Mouse (Mus musculus) left cerebral cortex, postnatal 14 days (tissue): ENCODE data around the gene Inpp5k. TPM values are rescaled to one million over a fixed set of nuclear protein-coding genes. Genes with fewer than 3 reads are reported as not detected.
"Not testable (repeated sequence)": the region's sequence is repeated elsewhere in the genome, so short reads cannot be mapped to it uniquely, and the experiment has no call there.

Experiments
- DNase-seq, 2 experiments: peaks; one replicate each; pipeline ENCODE4 v3.0.0; 2021 to 2022; ENCODE audit warnings: low spot score in 2 of 2, mixed read lengths in 1 of 2
- intact Hi-C: fragments of 180-260 bp; cut with DNase I; formaldehyde crosslinking; loops from one replicate; pipeline ENCODE4 v1.15.1; 2025
- long read RNA-seq, 2 experiments: library from polyadenylated mRNA; stranded (forward); transcript quantifications; one replicate each; pipeline ENCODE4 v2.0.0; 2021
- total RNA-seq, 2 experiments: library from RNA; stranded (reverse); gene quantifications; 2 replicates each; pipeline ENCODE4 v1.2.3; 2021

The Inpp5k gene
- 10 to 100 TPM; 43.2 to 44.4 TPM for total RNA-seq
- long read RNA-seq, experiment 1, transcript Inpp5k-201 (12 exons, 2,679 nt): major isoform, 62 of 77 reads
- long read RNA-seq, experiment 1, partial matches to known transcripts: 3 of 77 reads
- long read RNA-seq, experiment 1, other reads (novel, unspliced or antisense): 11 of 77 reads
- long read RNA-seq, experiment 2, transcript Inpp5k-201 (12 exons, 2,679 nt): major isoform, 38 of 55 reads
- long read RNA-seq, experiment 2, partial matches to known transcripts: 7 of 55 reads
- long read RNA-seq, experiment 2, other reads (novel, unspliced or antisense): 10 of 55 reads

DNA sequence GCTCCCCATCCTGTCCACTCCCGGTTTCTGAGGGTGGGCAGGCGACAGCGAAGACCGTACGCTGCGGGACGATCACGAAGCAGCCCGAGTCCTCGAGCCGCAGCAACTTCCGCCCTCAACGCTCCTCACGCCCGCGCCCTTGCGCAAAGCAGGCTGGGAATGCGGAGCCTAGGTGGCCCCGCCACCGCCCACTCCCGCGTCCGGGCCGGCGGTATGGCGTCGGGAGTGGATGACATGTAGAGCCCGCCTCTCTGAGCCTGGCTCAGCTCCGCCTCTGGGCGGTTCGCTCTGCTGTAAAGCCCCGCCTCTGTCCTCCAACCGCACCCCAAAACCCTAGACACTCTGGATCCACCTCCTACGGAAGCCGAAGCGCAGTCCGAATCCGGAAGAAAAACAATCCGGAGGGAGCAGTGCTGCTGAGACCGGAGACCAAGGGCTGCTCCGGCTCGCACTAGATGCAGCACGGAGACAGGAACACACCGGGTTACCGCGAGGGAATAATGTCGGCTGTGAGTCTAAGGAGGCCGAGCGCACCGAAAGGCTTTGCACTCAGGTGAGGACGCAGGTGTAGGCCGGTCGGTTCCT, at the start of gene Inpp5k:
Gene Inpp5k, plus strand, starts transcription at position 344 of the 585 bp plus-strand sequence.
- intact Hi-C loops: no loop called here
- DNase-seq: peak; percentile 97

DNA sequence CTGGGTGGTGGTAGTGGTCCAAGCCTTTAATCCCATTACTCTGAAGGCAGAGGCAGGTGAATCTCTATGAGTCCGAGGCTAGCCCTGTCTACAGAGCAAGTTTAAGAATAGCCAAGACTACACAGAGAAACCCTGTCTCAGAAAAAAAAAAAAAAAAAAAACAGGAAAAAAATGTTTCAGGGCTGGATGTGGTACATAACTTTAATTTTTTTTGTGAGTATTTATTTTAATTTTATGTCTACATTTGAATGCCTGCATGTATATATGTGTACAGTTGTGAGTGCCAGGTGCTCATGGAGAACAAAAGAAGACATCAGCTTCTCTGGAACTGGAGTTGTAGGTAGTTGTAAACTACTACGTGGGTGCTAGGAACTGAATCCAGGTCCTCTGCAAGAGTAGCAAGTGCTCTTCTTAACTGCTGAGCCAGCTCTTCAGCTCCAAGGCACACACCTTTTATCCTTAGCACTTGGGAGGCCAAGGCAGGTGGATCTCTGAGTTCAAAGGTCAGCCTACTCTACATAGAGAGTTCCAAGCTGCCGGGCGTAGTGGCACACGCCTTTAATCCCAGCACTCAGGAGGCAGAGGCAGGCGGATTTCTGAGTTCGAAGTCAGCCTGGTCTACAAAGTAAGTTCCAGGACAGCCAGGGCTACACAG, 49.2 kb upstream of the Inpp5k start:
- intact Hi-C loops: no loop called here

DNA sequence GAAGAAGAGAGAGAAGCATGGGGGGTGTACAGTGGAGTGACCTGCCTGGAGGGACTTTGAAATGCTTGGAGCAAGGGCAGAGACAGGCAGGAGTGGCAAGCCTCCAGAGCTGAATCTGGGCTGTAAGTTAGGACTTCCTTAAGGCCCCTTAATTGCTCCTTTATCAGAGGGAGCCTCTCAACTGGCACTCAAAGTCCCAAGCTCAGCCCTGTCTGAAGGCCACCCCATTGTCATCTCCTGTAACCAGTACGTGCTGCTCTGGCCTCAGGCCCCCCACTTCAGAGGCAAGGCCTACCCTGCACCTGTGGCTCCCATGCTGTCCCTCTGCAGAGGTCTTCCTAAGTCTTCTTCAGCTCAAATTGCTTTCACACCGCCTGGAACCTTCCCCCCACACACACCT, 47.3 kb upstream of the Inpp5k start:
- no peak for DNase-seq
- intact Hi-C loops: no loop called here

More for the DNA sequence above, 49.2 kb upstream of the Inpp5k start:
- DNase-seq: no peak

DNA sequence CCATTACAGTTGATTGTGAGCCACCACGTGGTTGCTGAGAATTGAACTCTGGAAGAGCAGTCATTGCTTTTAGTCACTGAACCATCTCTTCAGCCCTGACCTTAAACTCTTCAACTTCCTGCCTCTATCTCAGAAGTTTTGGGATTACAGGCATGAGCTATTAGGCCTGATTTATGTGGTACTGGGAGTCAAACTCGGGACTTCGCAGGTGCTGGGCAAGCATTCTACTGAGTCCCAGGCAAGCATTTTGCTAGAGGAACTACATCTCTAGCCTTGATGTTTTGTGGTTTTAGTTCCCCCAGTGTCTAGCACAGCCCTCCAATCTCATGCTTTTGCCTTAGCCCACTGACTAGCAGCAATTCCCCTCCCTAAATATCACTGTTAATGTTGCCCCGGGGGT, 45.7 kb upstream of the Inpp5k start:
- DNase-seq: no peak
- intact Hi-C loops: no loop called here

DNA sequence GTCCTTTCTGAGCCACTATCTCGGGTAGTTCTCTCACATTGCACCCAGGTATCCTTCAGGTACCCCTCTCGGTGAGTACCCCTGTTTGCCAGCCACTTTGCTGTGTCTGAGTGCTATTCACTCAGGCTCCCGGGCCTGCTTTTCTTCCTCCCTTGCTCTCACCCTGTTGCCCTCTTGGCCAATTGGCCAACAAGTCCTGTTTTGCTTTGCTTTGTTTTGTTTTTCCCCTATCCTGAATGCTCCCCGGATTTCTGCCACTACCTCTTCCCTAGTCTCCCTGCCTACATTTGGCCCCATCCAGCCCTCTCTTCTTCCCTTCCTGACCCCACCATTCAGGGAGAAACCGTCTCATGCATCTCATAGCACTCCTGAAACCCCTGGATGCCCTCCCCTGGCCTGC, 44.8 kb upstream of the Inpp5k start:
- DNase-seq: no peak
- intact Hi-C loops: no loop called here

DNA sequence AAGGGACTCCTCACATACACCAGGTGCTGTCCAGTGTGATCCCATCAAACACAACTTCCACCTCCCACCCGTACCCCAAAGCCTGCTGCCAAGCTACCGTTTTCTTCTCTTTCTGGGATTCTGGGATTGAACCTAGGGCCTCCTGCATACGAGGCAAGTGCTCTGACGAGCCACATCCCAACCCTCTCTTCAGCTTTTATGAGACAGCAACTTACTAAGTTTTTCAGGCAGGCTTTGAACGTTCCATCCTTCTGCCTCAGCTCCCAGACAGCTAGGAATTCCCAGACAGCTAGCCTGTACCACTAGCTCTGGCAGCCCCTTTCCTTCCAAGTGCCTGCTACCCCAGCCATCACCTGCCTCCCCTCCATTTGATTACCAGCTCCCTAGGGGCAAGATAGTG, 43.8 kb upstream of the Inpp5k start:
- DNase-seq: no peak
- intact Hi-C loops: no loop called here

DNA sequence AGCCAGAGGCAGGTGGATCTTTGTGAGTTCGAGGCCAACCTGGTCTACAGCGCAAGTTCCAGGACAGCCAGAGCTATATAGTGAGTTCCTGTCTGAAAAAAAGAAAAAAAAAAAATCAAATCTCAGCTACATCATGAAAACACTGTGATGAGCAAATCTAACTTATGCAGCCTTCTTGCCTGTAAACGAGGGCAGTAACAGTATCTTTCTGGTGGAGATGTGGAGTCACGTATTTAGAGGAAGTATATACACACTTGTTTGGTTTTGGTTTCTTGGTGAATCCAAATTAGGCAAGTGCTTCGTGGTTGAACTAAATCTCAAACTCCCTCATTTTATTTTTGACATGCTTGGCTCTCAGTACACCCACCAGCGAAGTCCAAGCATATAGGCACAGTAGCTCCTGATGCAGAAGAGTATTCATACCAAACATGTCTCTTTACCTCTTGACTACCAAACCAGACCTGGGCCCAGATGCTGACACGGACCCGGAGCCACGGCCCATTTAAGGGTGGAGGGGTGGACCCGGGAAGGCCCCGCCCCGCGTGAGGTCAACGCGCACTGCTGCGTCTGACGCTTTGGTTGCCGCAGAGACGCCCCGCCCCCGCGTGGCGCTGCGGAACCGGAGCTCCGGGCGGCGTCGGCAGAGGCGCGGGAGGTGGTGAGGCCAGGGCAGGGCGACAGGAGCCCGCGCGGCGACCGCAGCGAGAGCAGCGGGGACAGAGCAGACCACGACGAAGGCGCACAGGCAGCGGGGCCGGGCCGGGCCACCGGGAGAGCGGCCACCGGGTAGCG, 43.1 kb upstream of the Inpp5k start, which contains the start of gene Pitpna:
Gene Pitpna, plus strand, starts transcription at position 605 of the 792 bp plus-strand sequence.
- DNase-seq: peak; percentile 95 to 97
- intact Hi-C loops: no loop called here

DNA sequence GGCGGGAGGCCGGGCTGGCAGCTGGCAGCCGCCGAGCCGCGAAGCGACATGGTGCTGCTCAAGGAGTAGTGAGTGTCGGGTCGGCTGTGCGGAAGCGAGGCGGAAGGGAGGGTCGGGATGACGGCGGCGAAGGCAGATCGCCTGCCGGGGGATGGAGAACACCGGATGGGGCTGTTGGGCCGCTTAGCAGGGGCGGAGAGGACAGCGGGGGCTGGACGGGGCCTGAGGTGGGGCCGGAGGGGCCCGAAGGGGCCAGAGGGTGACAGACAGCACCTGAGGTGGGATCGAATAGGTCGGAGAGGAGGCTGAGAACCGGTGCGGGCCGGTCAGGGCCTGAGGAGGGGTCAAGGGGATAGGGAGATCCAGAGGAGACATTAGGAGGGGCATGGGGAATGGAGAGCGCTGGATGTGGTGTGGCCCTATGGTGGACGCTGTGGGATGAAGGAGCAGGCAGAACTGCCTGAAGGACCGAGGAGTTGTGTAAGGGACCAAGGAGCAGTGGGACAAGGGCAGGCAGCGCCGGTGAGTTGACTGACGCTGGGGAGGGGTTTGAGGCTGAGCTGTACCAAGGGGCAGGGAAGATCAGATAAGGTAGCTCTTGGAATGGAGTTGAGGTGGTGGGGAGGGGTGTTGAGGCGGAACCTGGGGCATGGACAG, 42.4 kb upstream of the Inpp5k start:
- intact Hi-C loops: no loop called here

DNA sequence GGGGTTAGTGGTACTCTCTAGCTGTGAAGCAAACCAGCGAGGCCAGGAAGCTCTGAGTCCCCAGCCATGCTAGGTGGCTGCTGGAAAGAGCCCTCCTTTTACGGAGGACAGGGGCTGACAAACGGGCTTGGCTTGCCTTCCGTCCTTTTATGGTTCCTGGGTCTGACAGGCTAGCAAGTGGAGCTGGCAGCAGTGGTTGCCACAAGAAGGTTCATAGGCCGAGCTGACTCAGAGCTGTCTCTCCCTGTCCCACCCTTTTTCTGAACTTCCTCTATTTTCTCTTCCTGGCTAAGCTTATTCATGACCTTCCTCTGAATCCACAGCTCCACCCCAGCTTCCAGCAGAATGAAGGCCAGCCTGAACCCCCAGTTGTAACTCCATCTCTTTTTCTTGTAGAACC, 38.2 kb upstream of the Inpp5k start:
- no peak for DNase-seq
- intact Hi-C loops: no loop called here

More for the DNA sequence above, 42.4 kb upstream of the Inpp5k start:
- no peak for DNase-seq

DNA sequence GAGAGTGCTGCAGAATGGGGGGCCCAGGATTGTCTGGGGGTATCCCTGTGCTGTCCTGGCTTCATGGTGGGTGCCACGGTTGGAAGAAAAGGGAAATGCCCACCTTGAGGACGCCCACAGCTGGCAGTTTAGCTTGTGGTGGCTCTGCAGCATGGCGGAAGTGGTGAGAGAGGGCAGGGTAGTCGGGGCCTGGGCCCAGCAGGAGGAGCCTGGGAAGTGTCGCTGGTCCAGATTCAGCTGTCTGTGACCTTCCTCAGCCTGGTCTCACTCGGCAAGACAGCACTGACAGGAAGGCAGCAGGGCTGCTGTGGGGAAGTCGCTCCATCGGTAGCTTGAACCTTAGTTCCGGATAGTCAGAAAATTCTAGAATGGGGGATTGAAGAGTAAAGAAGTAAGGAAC, 36.4 kb upstream of the Inpp5k start:
- intact Hi-C loops: no loop called here
- no peak for DNase-seq

DNA sequence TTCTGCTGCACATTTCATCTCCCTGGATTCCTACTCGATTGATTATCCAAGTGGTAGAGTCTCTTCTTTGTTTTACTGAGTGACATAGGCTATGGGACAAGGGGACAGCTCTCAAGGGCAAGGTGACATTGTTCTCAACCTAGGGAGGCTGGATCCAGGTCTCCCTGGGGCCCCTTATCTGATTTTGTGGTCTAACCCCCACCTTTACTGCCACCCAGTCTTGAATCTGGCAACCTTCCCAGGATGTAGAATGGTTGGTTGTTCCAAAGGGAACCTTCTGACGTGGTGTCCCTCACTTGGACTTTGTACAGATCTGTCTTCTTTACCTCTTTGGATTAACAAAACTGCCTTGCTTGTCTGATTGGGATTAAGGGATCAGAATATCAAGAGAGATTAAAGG, 35.4 kb upstream of the Inpp5k start:
- no peak for DNase-seq
- intact Hi-C loops: no loop called here

DNA sequence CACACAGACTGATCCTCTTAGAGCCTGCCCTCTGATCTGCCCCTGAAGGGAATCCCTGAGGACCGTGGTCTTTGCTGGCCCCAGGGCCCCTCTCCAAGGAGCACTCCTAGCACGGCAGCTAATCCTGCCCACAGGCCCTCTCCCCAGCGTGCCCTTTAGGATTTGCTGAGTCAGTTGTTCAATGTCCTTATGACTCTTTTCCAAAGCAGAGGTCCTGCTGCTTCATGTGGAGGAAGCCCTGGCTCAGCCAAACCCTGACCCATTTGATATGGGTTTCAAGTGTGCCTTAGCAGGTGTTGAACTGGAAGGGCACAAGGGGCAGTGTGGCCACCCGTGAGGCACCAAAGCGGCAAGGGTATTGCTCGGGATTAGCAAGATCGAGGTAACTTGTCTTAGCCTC, 35.0 kb upstream of the Inpp5k start:
- intact Hi-C loops: no loop called here
- no peak for DNase-seq

DNA sequence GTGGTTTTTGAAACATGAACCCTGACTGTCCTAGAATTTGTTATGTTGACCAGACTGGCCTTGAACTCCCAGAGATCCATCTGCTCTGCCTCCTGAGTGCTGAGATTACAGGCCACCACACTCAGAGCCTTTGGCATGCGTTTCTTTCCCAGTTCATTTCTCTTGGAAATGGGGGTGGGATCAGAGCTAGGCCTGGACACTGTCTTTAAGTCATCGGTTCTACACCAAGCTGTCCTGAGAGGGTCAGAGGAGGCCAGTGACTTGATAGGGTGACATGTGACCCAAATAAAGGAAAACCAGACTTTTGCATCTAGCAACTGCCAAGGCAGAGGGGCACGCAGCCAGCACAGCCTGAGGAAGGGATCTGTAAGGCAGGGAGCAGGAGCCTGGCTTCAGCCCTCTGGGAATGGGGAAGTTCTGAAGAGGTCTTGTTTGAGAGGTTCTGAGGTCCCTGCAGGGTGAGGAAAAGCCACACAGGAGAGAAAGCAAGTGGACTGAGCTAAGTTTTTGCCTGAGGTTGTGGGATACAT, 34.0 kb upstream of the Inpp5k start:
- no peak for DNase-seq
- intact Hi-C loops: no loop called here

DNA sequence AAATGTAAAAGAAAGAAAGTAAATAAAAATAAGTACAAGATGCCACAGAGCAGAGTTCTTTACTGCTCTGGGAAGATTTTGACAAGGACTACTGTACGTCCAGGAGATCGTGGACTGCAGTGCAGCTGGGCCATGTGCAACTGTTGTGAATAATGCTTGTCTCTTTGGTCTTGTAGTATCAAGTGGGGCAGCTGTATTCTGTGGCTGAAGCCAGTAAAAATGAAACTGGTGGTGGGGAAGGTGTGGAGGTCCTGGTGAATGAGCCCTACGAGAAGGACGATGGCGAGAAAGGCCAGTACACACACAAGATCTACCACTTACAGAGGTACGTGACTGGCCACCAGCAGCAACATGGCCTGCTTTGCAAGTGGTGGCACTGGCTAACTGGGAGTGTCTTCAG, 32.8 kb upstream of the Inpp5k start:
- DNase-seq: no peak
- intact Hi-C loops: no loop called here

DNA sequence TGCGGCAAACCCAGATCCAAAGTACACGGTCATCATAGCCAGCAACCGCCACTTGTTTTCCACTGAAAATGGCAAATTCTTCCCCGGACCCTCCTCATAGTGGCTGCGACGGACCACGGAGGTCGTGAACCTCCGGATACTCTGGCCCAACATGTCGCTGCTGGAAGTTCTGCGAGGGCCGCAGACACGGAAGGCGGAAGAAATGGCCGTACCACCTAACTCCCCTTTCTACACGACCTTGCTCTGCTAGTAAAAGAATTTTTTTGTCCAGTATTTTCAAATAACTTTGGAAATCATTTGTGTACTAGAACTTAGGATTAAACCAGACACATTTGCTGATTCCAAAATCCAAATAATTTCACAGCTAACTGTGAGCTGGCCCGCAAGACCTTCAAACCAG, 31.0 kb upstream of the Inpp5k start:
- DNase-seq, intact Hi-C loops: not testable (repeated sequence)

DNA sequence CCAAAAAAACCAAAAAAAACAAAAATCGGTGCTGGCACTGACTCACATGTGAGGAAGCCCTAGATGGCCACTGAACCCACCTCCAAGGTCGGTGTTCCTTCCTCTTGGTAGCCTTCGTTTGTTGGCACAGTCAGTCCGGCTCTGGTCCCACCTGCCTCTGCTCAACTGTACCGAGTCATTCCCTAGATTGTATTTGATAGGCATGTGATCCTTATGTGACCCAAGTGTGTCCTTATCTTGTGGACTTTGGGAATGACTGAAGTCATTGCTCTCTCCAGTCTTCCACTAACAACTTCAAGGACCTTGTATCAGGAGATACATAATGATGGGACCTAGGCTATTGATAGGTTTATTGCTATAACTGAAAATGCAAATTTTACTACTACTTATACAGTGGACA, 26.0 kb upstream of the Inpp5k start:
- intact Hi-C loops: no loop called here
- no peak for DNase-seq

DNA sequence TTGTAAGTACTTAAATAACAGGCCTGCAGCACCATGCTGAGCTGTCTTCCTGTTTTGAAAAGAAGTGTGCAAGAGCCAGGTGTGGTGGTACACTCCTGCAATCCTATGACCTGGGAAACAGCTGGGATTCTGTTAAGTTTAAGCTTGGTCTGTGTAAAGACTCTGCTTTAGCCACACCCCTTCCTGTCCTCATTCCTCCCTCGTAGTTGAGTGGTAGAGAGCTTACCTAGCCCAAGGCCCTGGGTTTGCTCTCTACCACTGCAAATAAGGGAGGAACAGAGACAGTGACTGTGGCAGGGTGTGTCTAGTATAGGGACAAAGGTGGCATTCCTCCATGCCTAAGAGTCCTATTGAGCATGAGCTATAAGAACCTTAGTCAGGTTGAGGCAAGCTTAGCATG, 25.5 kb upstream of the Inpp5k start:
- intact Hi-C loops: no loop called here
- no peak for DNase-seq

DNA sequence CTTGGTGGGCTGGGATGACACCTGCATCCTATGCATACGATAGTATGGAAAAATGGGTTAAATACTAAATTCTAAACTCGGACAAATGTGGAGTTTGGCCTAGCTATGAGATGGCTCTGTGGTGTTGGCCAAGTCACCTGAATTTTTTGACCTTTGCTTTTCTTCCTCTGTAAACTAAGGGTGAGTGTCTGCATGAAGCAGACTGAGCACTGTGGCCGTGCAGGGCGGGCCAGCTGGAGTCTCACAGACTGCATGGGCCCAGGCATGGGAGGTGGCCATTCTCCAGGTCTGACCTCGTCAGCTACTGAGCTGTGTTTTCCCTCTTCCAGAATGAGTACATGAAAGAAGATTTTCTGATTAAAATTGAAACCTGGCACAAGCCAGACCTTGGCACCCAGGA, 22.0 kb upstream of the Inpp5k start:
- intact Hi-C loops: no loop called here
- no peak for DNase-seq

DNA sequence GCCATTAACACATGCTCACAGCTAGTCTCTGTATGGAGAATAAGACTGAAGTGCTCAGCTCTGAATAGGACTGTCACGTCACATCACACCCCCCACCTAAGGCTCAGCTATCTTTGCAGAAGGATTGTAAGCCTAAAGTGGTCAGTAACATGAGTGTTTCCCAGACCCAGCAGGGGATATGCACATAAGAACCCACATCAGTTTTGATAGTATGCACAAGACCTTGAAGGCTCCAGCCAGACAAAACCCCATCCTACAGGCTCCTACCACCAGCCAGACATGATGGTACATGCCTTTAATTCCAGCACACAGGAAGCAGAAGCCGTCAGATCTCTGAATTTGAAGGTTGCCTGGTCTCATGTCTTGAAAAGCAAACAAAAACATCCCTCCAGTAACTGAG, 20.8 kb upstream of the Inpp5k start:
- intact Hi-C loops: no loop called here
- DNase-seq: no peak
